In the genomic region with DNA sequence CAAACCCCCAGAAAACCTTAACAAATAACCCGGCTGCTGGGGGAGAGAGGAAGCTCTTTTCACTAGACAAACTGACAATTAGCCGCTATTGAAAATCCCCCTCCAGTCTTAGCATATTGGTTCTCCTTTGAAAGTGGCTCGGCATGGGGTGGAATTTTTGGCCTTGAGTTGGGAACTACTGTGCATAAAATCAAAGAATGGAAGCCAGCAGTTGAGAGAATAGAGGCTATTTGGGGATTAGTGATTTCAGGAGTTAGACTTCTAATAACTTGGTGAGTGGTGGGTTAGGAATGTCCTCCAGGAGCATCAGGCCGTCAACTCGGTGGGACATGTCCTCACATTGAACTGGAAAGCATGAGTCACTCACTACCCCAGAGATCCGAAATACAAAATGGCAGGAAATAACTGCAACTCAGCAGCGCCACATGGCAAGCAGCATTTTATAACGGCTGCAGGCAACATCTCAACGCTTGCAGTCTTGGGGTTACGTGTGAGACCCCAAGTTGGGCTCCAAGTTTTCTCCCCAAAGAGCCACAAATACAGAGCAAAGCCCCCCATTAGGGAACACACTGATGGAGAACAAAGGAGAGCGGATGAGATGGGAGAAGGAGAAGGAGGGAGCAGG, we compare ENCODE assay signal across 14 mouse cellular contexts. TPM values are rescaled to one million over a fixed set of nuclear protein-coding genes. Genes with fewer than 3 reads are reported as not detected.
A peak's percentile ranks its signal among the peaks of the same experiment; 100 is the strongest.
DNase-seq lines count a peak whose midpoint lies in the region; ATAC-seq and TF ChIP-seq lines count a peak whose summit lies in the region.
"Had no signal": no experiment of that assay in that cellular context is flagged by ENCODE, and none has a peak within 500 bp of the region (broad histone marks: within the 10 kb centered on the region; RNA-seq: fewer than 3 reads in every experiment).

No protein-coding gene starts in this region.

- peaks cover 6% of the 10 kb centered on the region; the same call in 1 of the 2 replicates for H3K4me1 ChIP-seq in forebrain, embryonic 11.5 days (replicated peaks; ENCODE audit: control insufficient read depth, insufficient read depth, low read length)
- peaks cover 12% of the 10 kb centered on the region for H3K4me1 ChIP-seq in forebrain, embryonic 16.5 days (replicated peaks; ENCODE audit: control insufficient read depth, insufficient read depth, low read length)
- H3K4me1 ChIP-seq in hindbrain, postnatal 0 days (ENCODE audit: insufficient read depth, low read length), result peaks cover 9% of the 10 kb centered on the region
- peaks cover 9% of the 10 kb centered on the region for H3K4me1 ChIP-seq in hindbrain, embryonic 16.5 days (ENCODE audit: control insufficient read depth, insufficient read depth, low read depth, low read length)
- peaks cover 32% of the 10 kb centered on the region for H3K4me1 ChIP-seq in intestine, embryonic 15.5 days (replicated peaks)

- no peak overlapping the region for H3K4me3 ChIP-seq in forebrain, embryonic 11.5 days (ENCODE audit: low read depth, low read length)
- H3K4me3 ChIP-seq in forebrain, embryonic 16.5 days (replicated peaks; ENCODE audit: low read length), result no peak overlapping the region
- no peak overlapping the region for H3K4me3 ChIP-seq in hindbrain, postnatal 0 days (ENCODE audit: low read length)
- no peak overlapping the region for H3K4me3 ChIP-seq in hindbrain, embryonic 16.5 days (ENCODE audit: low read length)
- H3K4me3 ChIP-seq in intestine, embryonic 15.5 days (replicated peaks), result no peak overlapping the region
- H3K4me3 ChIP-seq: embryonic facial prominence, embryonic 13.5 days had no signal

- H3K36me3 ChIP-seq in forebrain, embryonic 11.5 days (ENCODE audit: control insufficient read depth, insufficient read depth, low read length), result no peaks in the 10 kb centered on the region
- no peaks in the 10 kb centered on the region for H3K36me3 ChIP-seq in forebrain, embryonic 16.5 days (ENCODE audit: control insufficient read depth, insufficient read depth)
- no peaks in the 10 kb centered on the region for H3K36me3 ChIP-seq in hindbrain, postnatal 0 days (ENCODE audit: insufficient read depth, low read length)
- H3K36me3 ChIP-seq in hindbrain, embryonic 16.5 days (ENCODE audit: control insufficient read depth, insufficient read depth, low read length), result no peaks in the 10 kb centered on the region
- H3K36me3 ChIP-seq in intestine, embryonic 15.5 days, result no peaks in the 10 kb centered on the region
- H3K36me3 ChIP-seq: embryonic facial prominence, embryonic 13.5 days had no signal

- 46% methylated on average over 11 of the region's 11 CpGs for WGBS in forebrain, embryonic 11.5 days
- 33% methylated on average over 11 of the region's 11 CpGs for WGBS in forebrain, embryonic 16.5 days
- WGBS in hindbrain, postnatal 0 days, result 46% methylated on average over 11 of the region's 11 CpGs
- WGBS in hindbrain, embryonic 16.5 days, result 51% methylated on average over 11 of the region's 11 CpGs
- 61% methylated on average over 11 of the region's 11 CpGs for WGBS in intestine, embryonic 15.5 days

- no peak for TF ChIP-seq CTCF in hindbrain, postnatal 0 days (IDR thresholded peaks at IDR 0.05; ENCODE audit: low read depth)

- ATAC-seq in forebrain, embryonic 11.5 days (replicated peaks; ENCODE audit: low FRiP score), result no peak
- ATAC-seq in forebrain, embryonic 16.5 days, result no peak
- ATAC-seq in hindbrain, postnatal 0 days, result no peak
- no peak for ATAC-seq in hindbrain, embryonic 16.5 days
- ATAC-seq in intestine, embryonic 15.5 days, result no peak
- no peak for ATAC-seq in megakaryocyte, adult 5-6 weeks (ENCODE audit: poor library complexity, severe bottlenecking)

- no peaks in the 10 kb centered on the region for H3K9me3 ChIP-seq in forebrain, embryonic 11.5 days (ENCODE audit: control insufficient read depth, low read length)
- no peaks in the 10 kb centered on the region for H3K9me3 ChIP-seq in forebrain, embryonic 16.5 days (ENCODE audit: control insufficient read depth, low read length)
- no peaks in the 10 kb centered on the region for H3K9me3 ChIP-seq in hindbrain, postnatal 0 days (ENCODE audit: low read length)
- H3K9me3 ChIP-seq in hindbrain, embryonic 16.5 days (ENCODE audit: control insufficient read depth, low read length), result no peaks in the 10 kb centered on the region
- H3K9me3 ChIP-seq in intestine, embryonic 15.5 days, result no peaks in the 10 kb centered on the region
- H3K9me3 ChIP-seq: embryonic facial prominence, embryonic 13.5 days had no signal

- no peak for DNase-seq in forebrain, embryonic 11.5 days (ENCODE audit: low spot score)
- peak; percentile 43 for DNase-seq in hindbrain, postnatal 0 days (ENCODE audit: low spot score)
- DNase-seq in R1 (ENCODE audit: low read depth, low spot score), result peak; percentile 82
- DNase-seq in embryo, embryonic 10 days (ENCODE audit: low spot score), result no peak
- DNase-seq: cerebellum, postnatal 10 days; left cerebral cortex, postnatal 4 days; lung, embryonic 14.5 days; retina, postnatal 1 day; thymus, postnatal 25 days had no signal

- no peak overlapping the region for H3K4me2 ChIP-seq in forebrain, embryonic 11.5 days (ENCODE audit: low read depth, low read length, severe bottlenecking)
- no peak overlapping the region for H3K4me2 ChIP-seq in forebrain, embryonic 16.5 days (ENCODE audit: low read length)
- H3K4me2 ChIP-seq in hindbrain, postnatal 0 days (ENCODE audit: low read depth, low read length), result no peak overlapping the region
- no peak overlapping the region for H3K4me2 ChIP-seq in hindbrain, embryonic 16.5 days (ENCODE audit: low read length)
- no peak overlapping the region for H3K4me2 ChIP-seq in intestine, embryonic 15.5 days (replicated peaks)
- H3K4me2 ChIP-seq: embryonic facial prominence, embryonic 13.5 days; lung, embryonic 14.5 days had no signal

- H3K9ac ChIP-seq in forebrain, embryonic 11.5 days (ENCODE audit: low read length), result no peak overlapping the region
- H3K9ac ChIP-seq in forebrain, embryonic 16.5 days (replicated peaks; ENCODE audit: low read depth, low read length), result no peak overlapping the region
- no peak overlapping the region for H3K9ac ChIP-seq in hindbrain, postnatal 0 days (replicated peaks; ENCODE audit: low read length)
- no peak overlapping the region for H3K9ac ChIP-seq in hindbrain, embryonic 16.5 days (ENCODE audit: low read depth, low read length)
- H3K9ac ChIP-seq in intestine, embryonic 15.5 days, result no peak overlapping the region
- H3K9ac ChIP-seq: embryonic facial prominence, embryonic 13.5 days; lung, embryonic 14.5 days had no signal

- peak overlapping the region; percentile 34 for H3K27ac ChIP-seq in forebrain, embryonic 11.5 days (ENCODE audit: low read depth, low read length)
- no peak overlapping the region for H3K27ac ChIP-seq in forebrain, embryonic 16.5 days (ENCODE audit: low read length)
- no peak overlapping the region for H3K27ac ChIP-seq in hindbrain, postnatal 0 days
- H3K27ac ChIP-seq in hindbrain, embryonic 16.5 days (ENCODE audit: low read depth, low read length), result no peak overlapping the region
- peak overlapping the region; percentile 78 for H3K27ac ChIP-seq in intestine, embryonic 15.5 days
- H3K27ac ChIP-seq: embryonic facial prominence, embryonic 13.5 days had no signal

- H3K27me3 ChIP-seq in forebrain, embryonic 11.5 days (ENCODE audit: control insufficient read depth, insufficient read depth, low read length), result no peaks in the 10 kb centered on the region
- no peaks in the 10 kb centered on the region for H3K27me3 ChIP-seq in forebrain, embryonic 16.5 days (replicated peaks; ENCODE audit: control insufficient read depth, insufficient read depth, low read length)
- no peaks in the 10 kb centered on the region for H3K27me3 ChIP-seq in hindbrain, postnatal 0 days (ENCODE audit: insufficient read depth, low read length)
- no peaks in the 10 kb centered on the region for H3K27me3 ChIP-seq in hindbrain, embryonic 16.5 days (replicated peaks; ENCODE audit: control insufficient read depth, insufficient read depth, low read length)
- H3K27me3 ChIP-seq in intestine, embryonic 15.5 days (replicated peaks), result no peaks in the 10 kb centered on the region
- H3K27me3 ChIP-seq: embryonic facial prominence, embryonic 13.5 days had no signal

RNA-seq across cellular contexts. Expression of a gene that starts 22.0 kb away (rescaled TPM):
- polyA plus RNA-seq in forebrain, embryonic 11.5 days (2014; fragmentation: Nextera tagmentation; extraction: Ambion mirVana), result 55.6 and 59.3 TPM in 2 replicates
- polyA plus RNA-seq in forebrain, embryonic 16.5 days (2015; fragmentation: Nextera tagmentation; extraction: Ambion mirVana), result 32.2 and 38.8 TPM in 2 replicates
- 24.6 and 25.0 TPM in 2 replicates for total RNA-seq in hindbrain, postnatal 0 days (2014; rRNA removed)
- polyA plus RNA-seq in hindbrain, postnatal 0 days (2015; fragmentation: Nextera tagmentation; extraction: Ambion mirVana), result 18.3 and 22.3 TPM in 2 replicates
- polyA plus RNA-seq in hindbrain, embryonic 16.5 days (2015; fragmentation: Nextera tagmentation; extraction: Ambion mirVana), result 26.7 and 27.8 TPM in 2 replicates
- polyA plus RNA-seq in intestine, embryonic 15.5 days (2015; fragmentation: Nextera tagmentation; extraction: Ambion mirVana), result 31.9 and 33.9 TPM in 2 replicates
- total RNA-seq in megakaryocyte, adult 5-6 weeks (2015), result 27.8 and 30.1 TPM in 2 replicates
- total RNA-seq in megakaryocyte, adult 5-6 weeks (2017), result 36.3 and 43.2 TPM in 2 replicates

Comparison
In these comparisons a context has a peak if more than half of its experiments do, and no peak if none do; other contexts are left out.
1. H3K27ac ChIP-seq: peak in forebrain, embryonic 11.5 days (single experiment) and intestine, embryonic 15.5 days (single experiment); none in forebrain, embryonic 16.5 days (single experiment), hindbrain, postnatal 0 days (single experiment) and hindbrain, embryonic 16.5 days (single experiment).
2. DNase-seq: peak in hindbrain, postnatal 0 days (single experiment) and R1 (single experiment); none in forebrain, embryonic 11.5 days (single experiment) and embryo, embryonic 10 days (single experiment).